26 mouse cellular contexts compared by ENCODE assay signal in genomic region chr3:72603718-72604359, GRCm38 (mm10).
A peak's percentile ranks its signal among the peaks of the same experiment; 100 is the strongest.
DNase-seq lines count a peak whose midpoint lies in the region; ATAC-seq and TF ChIP-seq lines count a peak whose summit lies in the region.
"Had no signal": no experiment of that assay in that cellular context is flagged by ENCODE, and none has a peak within 500 bp of the region (broad histone marks: within the 10 kb centered on the region; RNA-seq: fewer than 3 reads in every experiment).

No protein-coding gene starts in this region.

- H3K27ac ChIP-seq in forebrain, postnatal 0 days (ENCODE audit: low read depth, low read length), result no peak overlapping the region
- H3K27ac ChIP-seq in forebrain, embryonic 10.5 days, result no peak overlapping the region
- H3K27ac ChIP-seq in midbrain, embryonic 12.5 days (replicated peaks), result no peak overlapping the region
- H3K27ac ChIP-seq in midbrain, embryonic 11.5 days (ENCODE audit: low read depth, low read length), result no peak overlapping the region
- no peak overlapping the region for H3K27ac ChIP-seq in midbrain, embryonic 16.5 days (ENCODE audit: low read length)
- H3K27ac ChIP-seq: embryonic facial prominence, embryonic 10.5 days; embryonic facial prominence, embryonic 15.5 days; gastrocnemius, adult 2 months; heart, adult 2 months; limb, embryonic 13.5 days; lung, embryonic 15.5 days had no signal

- 68% methylated on average over 9 of the region's 9 CpGs for WGBS in forebrain, postnatal 0 days
- WGBS in forebrain, embryonic 10.5 days, result 82% methylated on average over 9 of the region's 9 CpGs
- 70% methylated on average over 9 of the region's 9 CpGs for WGBS in midbrain, embryonic 12.5 days
- WGBS in midbrain, embryonic 11.5 days, result 68% methylated on average over 9 of the region's 9 CpGs
- WGBS in midbrain, embryonic 16.5 days, result 60% methylated on average over 9 of the region's 9 CpGs

- no peaks in the 10 kb centered on the region for H3K4me1 ChIP-seq in forebrain, postnatal 0 days (ENCODE audit: insufficient read depth)
- H3K4me1 ChIP-seq in forebrain, embryonic 10.5 days, result no peaks in the 10 kb centered on the region
- H3K4me1 ChIP-seq in midbrain, embryonic 12.5 days, result no peaks in the 10 kb centered on the region
- no peaks in the 10 kb centered on the region for H3K4me1 ChIP-seq in midbrain, embryonic 11.5 days (ENCODE audit: control insufficient read depth, insufficient read depth, low read length)
- no peaks in the 10 kb centered on the region for H3K4me1 ChIP-seq in midbrain, embryonic 16.5 days (ENCODE audit: control insufficient read depth, insufficient read depth, low read length)
- H3K4me1 ChIP-seq: embryonic facial prominence, embryonic 10.5 days; embryonic facial prominence, embryonic 15.5 days; heart, embryonic 12.5 days; limb, embryonic 13.5 days; lung, embryonic 15.5 days had no signal

- no peak overlapping the region for H3K9ac ChIP-seq in forebrain, postnatal 0 days
- H3K9ac ChIP-seq in midbrain, embryonic 12.5 days (replicated peaks), result no peak overlapping the region
- no peak overlapping the region for H3K9ac ChIP-seq in midbrain, embryonic 11.5 days (ENCODE audit: low read length)
- no peak overlapping the region for H3K9ac ChIP-seq in midbrain, embryonic 16.5 days (ENCODE audit: low read depth, low read length)
- H3K9ac ChIP-seq: embryonic facial prominence, embryonic 15.5 days; heart, embryonic 12.5 days; limb, embryonic 13.5 days; lung, embryonic 15.5 days had no signal

- no peak overlapping the region for H3K4me3 ChIP-seq in forebrain, postnatal 0 days (ENCODE audit: low read depth, low read length)
- no peak overlapping the region for H3K4me3 ChIP-seq in forebrain, embryonic 10.5 days
- H3K4me3 ChIP-seq in midbrain, embryonic 12.5 days, result no peak overlapping the region
- H3K4me3 ChIP-seq in midbrain, embryonic 11.5 days (ENCODE audit: low read depth, low read length), result no peak overlapping the region
- no peak overlapping the region for H3K4me3 ChIP-seq in midbrain, embryonic 16.5 days (ENCODE audit: low read depth, low read length)
- H3K4me3 ChIP-seq: embryonic facial prominence, embryonic 10.5 days; embryonic facial prominence, embryonic 15.5 days; gastrocnemius, adult 2 months; heart, adult 2 months; heart, embryonic 12.5 days; limb, embryonic 13.5 days; lung, embryonic 15.5 days had no signal

- H3K9me3 ChIP-seq in forebrain, postnatal 0 days (ENCODE audit: low read length), result no peaks in the 10 kb centered on the region
- H3K9me3 ChIP-seq in forebrain, embryonic 10.5 days, result no peaks in the 10 kb centered on the region
- no peaks in the 10 kb centered on the region for H3K9me3 ChIP-seq in midbrain, embryonic 12.5 days
- no peaks in the 10 kb centered on the region for H3K9me3 ChIP-seq in midbrain, embryonic 11.5 days (ENCODE audit: control insufficient read depth, low read length)
- H3K9me3 ChIP-seq in midbrain, embryonic 16.5 days (replicated peaks; ENCODE audit: control insufficient read depth, low read length, poor library complexity, severe bottlenecking), result no peaks in the 10 kb centered on the region
- H3K9me3 ChIP-seq: embryonic facial prominence, embryonic 10.5 days; embryonic facial prominence, embryonic 15.5 days; heart, embryonic 12.5 days; limb, embryonic 13.5 days; lung, embryonic 15.5 days had no signal

- peak; percentile 5 for DNase-seq in forebrain, postnatal 0 days
- DNase-seq in forebrain, embryonic 10.5 days (ENCODE audit: extremely low spot score, low spot score), result no peak
- no peak for DNase-seq in midbrain, embryonic 11.5 days (ENCODE audit: low spot score, missing footprints)
- DNase-seq in R1 (ENCODE audit: low read depth, low spot score), result peak; percentile 2
- DNase-seq in adrenal gland, postnatal 36 days, result no peak
- DNase-seq in lung, postnatal 4 days, result no peak
- DNase-seq: adrenal gland, postnatal 10 days; cerebellum, adult 8-10 months; cerebellum, postnatal 25 days; gastrocnemius, adult 2 months; gastrocnemius, postnatal 36 days; heart, adult 2 months; heart, postnatal 14 days; kidney, adult 8-10 months; kidney, postnatal 10 days; layer of hippocampus, adult 9-11 months had no signal

- no peak for TF ChIP-seq CTCF in forebrain, postnatal 0 days (IDR thresholded peaks at IDR 0.05; ENCODE audit: low read depth)

- ATAC-seq in forebrain, postnatal 0 days, result peak; percentile 43; the same call in 1 of the 2 replicates
- 0 out of 2 replicates have a peak, but pooled peaks have one; percentile 27 for ATAC-seq in midbrain, embryonic 12.5 days (ENCODE audit: low FRiP score, low read depth)
- no peak for ATAC-seq in midbrain, embryonic 11.5 days (ENCODE audit: low FRiP score)
- ATAC-seq in midbrain, embryonic 16.5 days, result peak; percentile 78
- ATAC-seq: CD4-positive, CD25-positive, alpha-beta regulatory T cell, adult 4 months; intestine, embryonic 16.5 days had no signal

- H3K4me2 ChIP-seq in forebrain, postnatal 0 days (ENCODE audit: low read depth), result no peak overlapping the region
- H3K4me2 ChIP-seq in midbrain, embryonic 12.5 days (replicated peaks), result no peak overlapping the region
- no peak overlapping the region for H3K4me2 ChIP-seq in midbrain, embryonic 11.5 days
- H3K4me2 ChIP-seq in midbrain, embryonic 16.5 days (ENCODE audit: low read length), result no peak overlapping the region
- H3K4me2 ChIP-seq: embryonic facial prominence, embryonic 15.5 days; heart, embryonic 12.5 days; limb, embryonic 13.5 days; liver, embryonic 11.5 days; lung, embryonic 15.5 days had no signal

- H3K27me3 ChIP-seq in forebrain, postnatal 0 days (ENCODE audit: insufficient read depth, low read length), result no peaks in the 10 kb centered on the region
- no peaks in the 10 kb centered on the region for H3K27me3 ChIP-seq in forebrain, embryonic 10.5 days (ENCODE audit: poor library complexity, severe bottlenecking)
- H3K27me3 ChIP-seq in midbrain, embryonic 12.5 days, result no peaks in the 10 kb centered on the region
- no peaks in the 10 kb centered on the region for H3K27me3 ChIP-seq in midbrain, embryonic 11.5 days (ENCODE audit: control insufficient read depth, insufficient read depth, low read length)
- H3K27me3 ChIP-seq in midbrain, embryonic 16.5 days (ENCODE audit: control insufficient read depth, insufficient read depth, low read depth, low read length), result no peaks in the 10 kb centered on the region
- H3K27me3 ChIP-seq: embryonic facial prominence, embryonic 15.5 days; heart, embryonic 12.5 days; limb, embryonic 13.5 days; lung, embryonic 15.5 days had no signal

- no peaks in the 10 kb centered on the region for H3K36me3 ChIP-seq in forebrain, postnatal 0 days (ENCODE audit: insufficient read depth)
- no peaks in the 10 kb centered on the region for H3K36me3 ChIP-seq in forebrain, embryonic 10.5 days (replicated peaks)
- H3K36me3 ChIP-seq in midbrain, embryonic 12.5 days, result no peaks in the 10 kb centered on the region
- H3K36me3 ChIP-seq in midbrain, embryonic 11.5 days (ENCODE audit: control insufficient read depth, insufficient read depth, low read length), result no peaks in the 10 kb centered on the region
- H3K36me3 ChIP-seq in midbrain, embryonic 16.5 days (ENCODE audit: control insufficient read depth, insufficient read depth, low read length), result no peaks in the 10 kb centered on the region
- H3K36me3 ChIP-seq: embryonic facial prominence, embryonic 10.5 days; embryonic facial prominence, embryonic 15.5 days; heart, embryonic 12.5 days; limb, embryonic 13.5 days; lung, embryonic 15.5 days had no signal

Comparison
In these comparisons a context has a peak if more than half of its experiments do, and no peak if none do; other contexts are left out.
1. DNase-seq: peak in forebrain, postnatal 0 days (single experiment) and R1 (single experiment); none in forebrain, embryonic 10.5 days (single experiment), midbrain, embryonic 11.5 days (single experiment), adrenal gland, postnatal 36 days (0 of 2) and lung, postnatal 4 days (0 of 2).